Mouse (Mus musculus): Measurements from ENCODE around the gene Syndig1. TPM values are rescaled to one million over a fixed set of nuclear protein-coding genes. Genes with fewer than 3 reads are reported as not detected.

Syndig1 gene
- polyA plus RNA-seq, 1 experiment from 2014 or later = 7.4 TPM

DNA sequence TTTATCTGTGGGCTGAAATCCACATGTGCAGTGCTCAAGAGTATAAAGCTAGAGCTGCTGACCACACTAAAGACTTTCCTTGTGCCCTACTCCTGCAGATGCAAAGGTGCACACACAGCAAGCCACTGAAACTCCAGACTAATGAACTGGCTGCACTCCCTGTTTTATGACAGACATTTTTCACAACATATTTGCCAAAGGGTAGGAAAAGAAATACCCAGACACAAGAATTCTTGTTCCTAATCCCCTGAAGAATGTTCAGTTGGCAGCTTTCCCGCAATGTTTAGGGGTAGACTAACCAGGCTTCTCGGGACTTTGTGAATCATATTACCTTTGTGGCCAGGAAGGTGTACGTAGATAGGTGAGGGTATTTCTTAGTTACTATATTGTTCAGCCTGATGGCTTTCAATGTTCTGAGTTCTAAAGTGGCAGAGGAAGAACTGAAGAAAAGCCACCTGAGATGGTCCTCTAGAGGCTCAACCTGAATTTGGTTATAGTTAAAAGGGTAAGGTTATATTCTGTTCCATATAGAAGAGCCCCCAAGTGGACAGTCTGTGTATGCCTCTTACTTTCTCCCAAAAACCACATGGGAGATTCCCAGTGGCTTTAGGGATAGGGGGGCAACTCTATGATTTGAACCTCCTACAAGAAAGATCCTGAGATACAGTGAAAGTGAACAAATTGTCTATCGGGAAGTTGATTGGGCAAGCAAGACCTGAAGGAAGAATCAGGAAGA is 169.5 kb downstream of the Syndig1 start:
- no peak overlapping the region for H3K9ac ChIP-seq (ENCODE audit: low read depth, low read length)
- no peaks in the 10 kb centered on the region for H3K27me3 ChIP-seq (replicated peaks; ENCODE audit: control insufficient read depth, insufficient read depth, low read length)
- H3K4me3 ChIP-seq (ENCODE audit: low read depth, low read length) = no peak overlapping the region
- peak; percentile 87 for DNase-seq (ENCODE audit: low spot score)
- H3K4me1 ChIP-seq (ENCODE audit: control insufficient read depth, insufficient read depth, low read length) = 0 out of 2 replicates have a peak, but pooled peaks cover 3% of the 10 kb centered on the region
- no peaks in the 10 kb centered on the region for H3K36me3 ChIP-seq (ENCODE audit: control insufficient read depth, insufficient read depth, low read length)
- WGBS = 59% methylated on average over 4 of the region's 4 CpGs
- no peak overlapping the region for H3K27ac ChIP-seq (replicated peaks; ENCODE audit: low read depth, low read length)
- H3K9me3 ChIP-seq (ENCODE audit: control insufficient read depth, low read length) = no peaks in the 10 kb centered on the region
- peak; percentile 82 for ATAC-seq (ENCODE audit: low read depth)
- H3K4me2 ChIP-seq (ENCODE audit: low read depth, low read length) = no peak overlapping the region

- Histone ChIP-seq H3K4me2 (ENCODE audit: low read depth, low read length) (no peak overlapping the region), H3K9ac (ENCODE audit: low read depth, low read length) (no peak overlapping the region), H3K27me3 (replicated peaks; ENCODE audit: control insufficient read depth, insufficient read depth, low read length) (no peaks in the 10 kb centered on the region), H3K4me3 (ENCODE audit: low read depth, low read length) (no peak overlapping the region), H3K4me1 (ENCODE audit: control insufficient read depth, insufficient read depth, low read length) (0 out of 2 replicates have a peak, but pooled peaks cover 3% of the 10 kb centered on the region), H3K9me3 (ENCODE audit: control insufficient read depth, low read length) (no peaks in the 10 kb centered on the region), H3K36me3 (ENCODE audit: control insufficient read depth, insufficient read depth, low read length) (no peaks in the 10 kb centered on the region), H3K27ac (replicated peaks; ENCODE audit: low read depth, low read length) (no peak overlapping the region)
- WGBS = 65% methylated on average over 2 of the region's 2 CpGs
- ATAC-seq (ENCODE audit: low read depth) = no peak
- no peak for DNase-seq (ENCODE audit: low spot score)
These were observed 171.6 kb downstream of the Syndig1 start for GRCm38 (mm10) chr2:150000564-150000963.

GRCm38 (mm10) chr2:150003499-150003898 is 174.5 kb downstream of the Syndig1 start:
- Histone ChIP-seq H3K4me2 (ENCODE audit: low read depth, low read length) (no peak overlapping the region), H3K27ac (replicated peaks; ENCODE audit: low read depth, low read length) (no peak overlapping the region), H3K36me3 (ENCODE audit: control insufficient read depth, insufficient read depth, low read length) (no peaks in the 10 kb centered on the region), H3K4me3 (ENCODE audit: low read depth, low read length) (no peak overlapping the region), H3K9ac (ENCODE audit: low read depth, low read length) (no peak overlapping the region), H3K4me1 (ENCODE audit: control insufficient read depth, insufficient read depth, low read length) (0 out of 2 replicates have a peak, but pooled peaks cover 2% of the 10 kb centered on the region), H3K9me3 (ENCODE audit: control insufficient read depth, low read length) (no peaks in the 10 kb centered on the region), H3K27me3 (replicated peaks; ENCODE audit: control insufficient read depth, insufficient read depth, low read length) (no peaks in the 10 kb centered on the region)
- DNase-seq (ENCODE audit: low spot score) = no peak
- WGBS = 90% methylated on average over 3 of the region's 3 CpGs
- no peak for ATAC-seq (ENCODE audit: low read depth)

- Histone ChIP-seq H3K4me3 (ENCODE audit: low read depth, low read length) (no peak overlapping the region), H3K36me3 (ENCODE audit: control insufficient read depth, insufficient read depth, low read length) (no peaks in the 10 kb centered on the region), H3K9ac (ENCODE audit: low read depth, low read length) (no peak overlapping the region), H3K27me3 (replicated peaks; ENCODE audit: control insufficient read depth, insufficient read depth, low read length) (no peaks in the 10 kb centered on the region), H3K9me3 (ENCODE audit: control insufficient read depth, low read length) (no peaks in the 10 kb centered on the region), H3K4me2 (ENCODE audit: low read depth, low read length) (no peak overlapping the region), H3K4me1 (ENCODE audit: control insufficient read depth, insufficient read depth, low read length) (no peaks in the 10 kb centered on the region), H3K27ac (replicated peaks; ENCODE audit: low read depth, low read length) (no peak overlapping the region)
- ATAC-seq (ENCODE audit: low read depth) = no peak
- DNase-seq (ENCODE audit: low spot score) = peak; percentile 40
- 56% methylated on average over 6 of the region's 6 CpGs for WGBS
These were observed 183.9 kb downstream of the Syndig1 start for GRCm38 (mm10) chr2:150012787-150013346.

- no peaks in the 10 kb centered on the region for H3K27me3 ChIP-seq (replicated peaks; ENCODE audit: control insufficient read depth, insufficient read depth, low read length)
- no peaks in the 10 kb centered on the region for H3K9me3 ChIP-seq (ENCODE audit: control insufficient read depth, low read length)
- H3K4me3 ChIP-seq (ENCODE audit: low read depth, low read length) = no peak overlapping the region
- ATAC-seq (ENCODE audit: low read depth) = no peak
- H3K9ac ChIP-seq (ENCODE audit: low read depth, low read length) = no peak overlapping the region
- 66% methylated on average over 4 of the region's 4 CpGs for WGBS
- DNase-seq (ENCODE audit: low spot score) = no peak
- no peak overlapping the region for H3K4me2 ChIP-seq (ENCODE audit: low read depth, low read length)
- no peaks in the 10 kb centered on the region for H3K4me1 ChIP-seq (ENCODE audit: control insufficient read depth, insufficient read depth, low read length)
- H3K36me3 ChIP-seq (ENCODE audit: control insufficient read depth, insufficient read depth, low read length) = no peaks in the 10 kb centered on the region
- H3K27ac ChIP-seq (replicated peaks; ENCODE audit: low read depth, low read length) = no peak overlapping the region
These were observed 184.8 kb downstream of the Syndig1 start for GRCm38 (mm10) chr2:150013785-150014184.

GRCm38 (mm10) chr2:150016303-150016702 is 187.3 kb downstream of the Syndig1 start:
- Histone ChIP-seq H3K4me3 (ENCODE audit: low read depth, low read length) (no peak overlapping the region), H3K4me1 (ENCODE audit: control insufficient read depth, insufficient read depth, low read length) (no peaks in the 10 kb centered on the region), H3K36me3 (ENCODE audit: control insufficient read depth, insufficient read depth, low read length) (no peaks in the 10 kb centered on the region), H3K9me3 (ENCODE audit: control insufficient read depth, low read length) (no peaks in the 10 kb centered on the region), H3K9ac (ENCODE audit: low read depth, low read length) (no peak overlapping the region), H3K27ac (replicated peaks; ENCODE audit: low read depth, low read length) (no peak overlapping the region), H3K4me2 (ENCODE audit: low read depth, low read length) (no peak overlapping the region), H3K27me3 (replicated peaks; ENCODE audit: control insufficient read depth, insufficient read depth, low read length) (no peaks in the 10 kb centered on the region)
- WGBS = 58% methylated on average over 5 of the region's 5 CpGs
- ATAC-seq (ENCODE audit: low read depth) (no peak), DNase-seq (ENCODE audit: low spot score) (no peak)

- Histone ChIP-seq H3K36me3 (ENCODE audit: control insufficient read depth, insufficient read depth, low read length) (no peaks in the 10 kb centered on the region), H3K9me3 (ENCODE audit: control insufficient read depth, low read length) (no peaks in the 10 kb centered on the region), H3K4me3 (ENCODE audit: low read depth, low read length) (no peak overlapping the region), H3K9ac (ENCODE audit: low read depth, low read length) (no peak overlapping the region), H3K4me2 (ENCODE audit: low read depth, low read length) (no peak overlapping the region), H3K27me3 (replicated peaks; ENCODE audit: control insufficient read depth, insufficient read depth, low read length) (no peaks in the 10 kb centered on the region), H3K4me1 (ENCODE audit: control insufficient read depth, insufficient read depth, low read length) (no peaks in the 10 kb centered on the region), H3K27ac (replicated peaks; ENCODE audit: low read depth, low read length) (no peak overlapping the region)
- 73% methylated on average over 2 of the region's 2 CpGs for WGBS
- DNase-seq (ENCODE audit: low spot score) = no peak
- no peak for ATAC-seq (ENCODE audit: low read depth)
These were observed 191.7 kb downstream of the Syndig1 start for GRCm38 (mm10) chr2:150020706-150021105.

- 19% methylated on average over 2 of the region's 2 CpGs for WGBS
- H3K9me3 ChIP-seq (ENCODE audit: control insufficient read depth, low read length) = no peaks in the 10 kb centered on the region
- no peak overlapping the region for H3K4me2 ChIP-seq (ENCODE audit: low read depth, low read length)
- no peak overlapping the region for H3K27ac ChIP-seq (replicated peaks; ENCODE audit: low read depth, low read length)
- ATAC-seq (ENCODE audit: low read depth) (peak; percentile 76), DNase-seq (ENCODE audit: low spot score) (peak; percentile 66)
- H3K36me3 ChIP-seq (ENCODE audit: control insufficient read depth, insufficient read depth, low read length) = no peaks in the 10 kb centered on the region
- H3K9ac ChIP-seq (ENCODE audit: low read depth, low read length) = no peak overlapping the region
- H3K27me3 ChIP-seq (replicated peaks; ENCODE audit: control insufficient read depth, insufficient read depth, low read length) = no peaks in the 10 kb centered on the region
- H3K4me3 ChIP-seq (ENCODE audit: low read depth, low read length) = no peak overlapping the region
- no peaks in the 10 kb centered on the region for H3K4me1 ChIP-seq (ENCODE audit: control insufficient read depth, insufficient read depth, low read length)
These were observed 194.9 kb downstream of the Syndig1 start for GRCm38 (mm10) chr2:150023873-150024339.

- Histone ChIP-seq H3K4me3 (ENCODE audit: low read depth, low read length) (no peak overlapping the region), H3K36me3 (ENCODE audit: control insufficient read depth, insufficient read depth, low read length) (no peaks in the 10 kb centered on the region), H3K9ac (ENCODE audit: low read depth, low read length) (no peak overlapping the region), H3K4me1 (ENCODE audit: control insufficient read depth, insufficient read depth, low read length) (no peaks in the 10 kb centered on the region), H3K4me2 (ENCODE audit: low read depth, low read length) (no peak overlapping the region), H3K27ac (replicated peaks; ENCODE audit: low read depth, low read length) (no peak overlapping the region), H3K27me3 (replicated peaks; ENCODE audit: control insufficient read depth, insufficient read depth, low read length) (no peaks in the 10 kb centered on the region), H3K9me3 (ENCODE audit: control insufficient read depth, low read length) (0 out of 2 replicates have a peak, but pooled peaks cover 5% of the 10 kb centered on the region)
- ATAC-seq (ENCODE audit: low read depth) (no peak), DNase-seq (ENCODE audit: low spot score) (no peak)
- WGBS = 86% methylated on average over 7 of the region's 7 CpGs
These were observed 214.5 kb downstream of the Syndig1 start for GRCm38 (mm10) chr2:150043531-150043930.
